ENCODE assay signal across 8 mouse cellular contexts in the genomic region with DNA sequence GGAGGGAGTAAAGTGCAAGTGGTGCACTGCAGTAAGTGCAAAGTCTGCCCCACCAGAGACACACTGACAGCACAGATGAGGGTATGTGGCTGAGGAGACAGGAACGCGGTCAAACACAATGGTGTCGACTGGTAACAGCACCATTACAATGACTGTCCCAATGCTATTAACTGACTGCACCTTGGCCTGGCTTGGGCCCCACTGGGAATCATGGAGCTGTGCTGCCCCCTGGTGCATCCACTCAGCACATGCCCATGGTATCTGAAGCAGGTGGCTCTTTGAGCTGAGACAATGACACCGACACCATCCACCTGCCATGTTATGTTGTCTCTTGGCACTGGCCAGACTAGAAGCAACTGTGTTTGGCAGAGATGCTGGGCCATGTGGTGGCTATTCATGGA. TPM values are rescaled to one million over a fixed set of nuclear protein-coding genes. Genes with fewer than 3 reads are reported as not detected.
DNase-seq lines count a peak whose midpoint lies in the region; ATAC-seq and TF ChIP-seq lines count a peak whose summit lies in the region.

No protein-coding gene starts in this region.

- H3K36me3 ChIP-seq in embryonic facial prominence, embryonic 11.5 days (replicated peaks; ENCODE audit: control insufficient read depth, insufficient read depth, low read depth, low read length), result no peaks in the 10 kb centered on the region; the same call in none of the 2 replicates
- peaks cover 33% of the 10 kb centered on the region for H3K36me3 ChIP-seq in heart, adult 2 months (ENCODE audit: control insufficient read depth, insufficient read depth, low read length)
- peaks cover 17% of the 10 kb centered on the region for H3K36me3 ChIP-seq in kidney, adult 2 months (ENCODE audit: control insufficient read depth, insufficient read depth, low read length)
- peaks cover 8% of the 10 kb centered on the region for H3K36me3 ChIP-seq in midbrain, postnatal 0 days (ENCODE audit: insufficient read depth, low read length)
- H3K36me3 ChIP-seq in splenic B cell, adult 2 months (ENCODE audit: control insufficient read depth, insufficient read depth, low read length, poor library complexity, severe bottlenecking), result peaks cover 18% of the 10 kb centered on the region

- H3K9ac ChIP-seq in embryonic facial prominence, embryonic 11.5 days (replicated peaks; ENCODE audit: low read length), result no peak overlapping the region
- no peak overlapping the region for H3K9ac ChIP-seq in heart, adult 2 months (ENCODE audit: low read depth, low read length)
- no peak overlapping the region for H3K9ac ChIP-seq in midbrain, postnatal 0 days (replicated peaks; ENCODE audit: low read length, poor library complexity, severe bottlenecking)

- ATAC-seq in embryonic facial prominence, embryonic 11.5 days (replicated peaks; ENCODE audit: insufficient number of reproducible peaks, low FRiP score, low TSS enrichment, low read depth), result 0 out of 2 replicates have a peak, but pooled peaks have one; percentile 29
- ATAC-seq in midbrain, postnatal 0 days (ENCODE audit: low FRiP score), result peak; percentile 79

- H3K79me2 ChIP-seq in heart, adult 2 months (replicated peaks; ENCODE audit: control insufficient read depth, insufficient read depth, low read length), result no peaks in the 10 kb centered on the region

- H3K4me2 ChIP-seq in embryonic facial prominence, embryonic 11.5 days (ENCODE audit: low read depth, low read length), result no peak overlapping the region
- H3K4me2 ChIP-seq in midbrain, postnatal 0 days (ENCODE audit: low read depth, low read length, poor library complexity, severe bottlenecking), result no peak overlapping the region

- H3K9me3 ChIP-seq in embryonic facial prominence, embryonic 11.5 days (replicated peaks; ENCODE audit: control insufficient read depth, low read length), result no peaks in the 10 kb centered on the region
- H3K9me3 ChIP-seq in midbrain, postnatal 0 days (ENCODE audit: low read length), result no peaks in the 10 kb centered on the region

- intact Hi-C loops in heart, adult 2 months (cut with DNase I), result loop anchor here (5.0 to 10.0 kb wide), 3 partner anchors 209 to 552 kb away; a partner anchor contains a TSS

- peak; percentile 59 to 63 for DNase-seq in B cell, adult 2 months
- DNase-seq in adrenal gland, postnatal 10 days, result peak; percentile 81
- DNase-seq in embryonic facial prominence, embryonic 11.5 days (ENCODE audit: low spot score), result peak; percentile 60
- peak; percentile 79 to 82 for DNase-seq in heart, adult 2 months
- peak; percentile 69 for DNase-seq in kidney, adult 2 months
- peak; percentile 71 for DNase-seq in liver
- peak; percentile 83 for DNase-seq in midbrain, postnatal 0 days (ENCODE audit: low spot score)
- peak; percentile 57 for DNase-seq in splenic B cell, adult 2 months (ENCODE audit: low read depth, low spot score)

- H3K27me3 ChIP-seq in embryonic facial prominence, embryonic 11.5 days (ENCODE audit: control insufficient read depth, insufficient read depth, low read length), result no peaks in the 10 kb centered on the region
- H3K27me3 ChIP-seq in heart, adult 2 months (ENCODE audit: control insufficient read depth, insufficient read depth, low read length), result no peaks in the 10 kb centered on the region
- H3K27me3 ChIP-seq in kidney, adult 2 months (replicated peaks; ENCODE audit: control insufficient read depth, insufficient read depth, low read length), result no peaks in the 10 kb centered on the region
- H3K27me3 ChIP-seq in midbrain, postnatal 0 days (ENCODE audit: insufficient read depth, low read length), result no peaks in the 10 kb centered on the region
- H3K27me3 ChIP-seq in splenic B cell, adult 2 months (ENCODE audit: control insufficient read depth, insufficient read depth, low read length, poor library complexity, severe bottlenecking), result no peaks in the 10 kb centered on the region

- TF ChIP-seq POLR2A in heart, adult 2 months (IDR thresholded peaks at IDR 0.05; ENCODE audit: insufficient read depth, low read depth, low read length), result no peak
- no peak for TF ChIP-seq POLR2A in kidney, adult 2 months (IDR thresholded peaks at IDR 0.05; ENCODE audit: low read depth, low read length)

- no peaks in the 10 kb centered on the region for H3K4me1 ChIP-seq in embryonic facial prominence, embryonic 11.5 days (ENCODE audit: control insufficient read depth, insufficient read depth, low read length)
- no peaks in the 10 kb centered on the region; the same call in 1 of the 2 replicates for H3K4me1 ChIP-seq in heart, adult 2 months (ENCODE audit: control insufficient read depth, insufficient read depth, low read length)
- H3K4me1 ChIP-seq in kidney, adult 2 months (ENCODE audit: control insufficient read depth, insufficient read depth, low read length), result 0 out of 2 replicates have a peak, but pooled peaks cover 4% of the 10 kb centered on the region
- H3K4me1 ChIP-seq in midbrain, postnatal 0 days (ENCODE audit: insufficient read depth, low read length), result no peaks in the 10 kb centered on the region

- H3K4me3 ChIP-seq in embryonic facial prominence, embryonic 11.5 days (ENCODE audit: low read depth, low read length), result no peak overlapping the region
- no peak overlapping the region for H3K4me3 ChIP-seq in heart, adult 2 months
- no peak overlapping the region for H3K4me3 ChIP-seq in kidney, adult 2 months (ENCODE audit: insufficient read depth, low read depth, low read length)
- no peak overlapping the region for H3K4me3 ChIP-seq in midbrain, postnatal 0 days (ENCODE audit: low read depth, low read length)

- TF ChIP-seq CTCF in heart, adult 2 months (IDR thresholded peaks at IDR 0.05), result peak; percentile 82
- TF ChIP-seq CTCF in kidney, adult 2 months (conservative IDR thresholded peaks at IDR 0.05; ENCODE audit: insufficient read depth, insufficient read length, low read depth, low read length), result peak; percentile 80
- peak; percentile 88 for TF ChIP-seq CTCF in midbrain, postnatal 0 days (IDR thresholded peaks at IDR 0.05)

- WGBS in embryonic facial prominence, embryonic 11.5 days, result 64% methylated on average over 4 of the region's 4 CpGs
- WGBS in heart, adult 2 months, result 48% methylated on average over 4 of the region's 4 CpGs
- 28% methylated on average over 4 of the region's 4 CpGs for WGBS in kidney, adult 2 months
- WGBS in midbrain, postnatal 0 days, result 40% methylated on average over 4 of the region's 4 CpGs

- no peak overlapping the region for H3K27ac ChIP-seq in embryonic facial prominence, embryonic 11.5 days (replicated peaks; ENCODE audit: low read depth, low read length)
- H3K27ac ChIP-seq in heart, adult 2 months, result no peak overlapping the region; the same call in 1 of the 2 replicates
- H3K27ac ChIP-seq in kidney, adult 2 months (ENCODE audit: insufficient read depth, low read depth, low read length), result no peak overlapping the region
- no peak overlapping the region for H3K27ac ChIP-seq in midbrain, postnatal 0 days (ENCODE audit: low read depth, low read length)

- peak; percentile 97 for TF ChIP-seq EP300 in heart, adult 2 months (IDR thresholded peaks at IDR 0.05; ENCODE audit: insufficient read depth, low read depth, low read length)

RNA-seq across cellular contexts. Expression of a gene that starts 23.7 kb away (rescaled TPM):
- total RNA-seq in adrenal gland, postnatal 10 days (2021), result 100 to 1,000 TPM; 106 to 116 TPM
- polyA plus RNA-seq in embryonic facial prominence, embryonic 11.5 days (2014; fragmentation: Nextera tagmentation; extraction: Ambion mirVana), result 129 and 137 TPM in 2 replicates
- 10 to 100 TPM; 58.2 to 67.2 TPM for total RNA-seq in heart, adult 2 months (2021)
- 65.4 and 108 TPM in 2 replicates for polyA plus RNA-seq in heart, adult 2 months (2012; rRNA removed)
- 67.5 and 68.2 TPM in 2 replicates for polyA plus RNA-seq in kidney, adult 2 months (2012; rRNA removed)
- total RNA-seq in midbrain, postnatal 0 days (2014; rRNA removed), result 34.4 and 39.8 TPM in 2 replicates
- 25.4 and 25.6 TPM in 2 replicates for polyA plus RNA-seq in midbrain, postnatal 0 days (2015; fragmentation: Nextera tagmentation; extraction: Ambion mirVana)
